Mouse (Mus musculus) myocyte (in vitro differentiated cells): ENCODE measurements around the gene Npw.

ENCODE experiments used
- CEBPB ChIP-seq: IDR thresholded peaks from 2 replicates; pipeline ENCODE4 v1.6.1; 2011; ENCODE audit warnings: mild to moderate bottlenecking, moderate library complexity; ENCODE audit not compliant: poor library complexity, insufficient read depth, severe bottlenecking
- E2F4 ChIP-seq: IDR thresholded peaks from one replicate; pipeline ENCODE4 v1.6.1; 2011; ENCODE audit warnings: mild to moderate bottlenecking, control low read depth, moderate library complexity; ENCODE audit not compliant: insufficient read depth
- MAX ChIP-seq: IDR thresholded peaks from one replicate; pipeline ENCODE4 v1.6.1; 2011; ENCODE audit warnings: low read depth, mild to moderate bottlenecking, control low read depth
- MYOD1 ChIP-seq, 3 experiments: IDR thresholded peaks; one replicate each; pipeline ENCODE4 v1.6.1; 2011; ENCODE audit warnings: control low read depth in 2 of 3, low read depth in 2 of 3, mild to moderate bottlenecking in 2 of 3, moderate library complexity in 1 of 3; ENCODE audit not compliant: insufficient read length in 2 of 3, control insufficient read depth in 1 of 3
- MYOG ChIP-seq, 3 experiments: IDR thresholded peaks; one replicate each; pipeline ENCODE4 v1.6.1; 2011; ENCODE audit warnings: control low read depth in 2 of 3, low read depth in 2 of 3, mild to moderate bottlenecking in 2 of 3; ENCODE audit not compliant: insufficient read length in 2 of 3, control insufficient read depth in 1 of 3, insufficient read depth in 1 of 3
- POLR2A ChIP-seq: IDR thresholded peaks from one replicate; pipeline ENCODE4 v1.6.1; 2011; ENCODE audit warnings: low read depth, mild to moderate bottlenecking, control low read depth, moderate library complexity; ENCODE audit not compliant: insufficient read length
- POLR2AphosphoS2 ChIP-seq: IDR thresholded peaks from one replicate; pipeline ENCODE4 v1.6.1; 2011; ENCODE audit warnings: low read depth, control low read depth; ENCODE audit not compliant: insufficient read length
- REST ChIP-seq: IDR thresholded peaks from one replicate; pipeline ENCODE4 v1.6.1; 2011; ENCODE audit warnings: mild to moderate bottlenecking, control low read depth, moderate library complexity; ENCODE audit not compliant: insufficient read depth, insufficient read length
- SRF ChIP-seq: IDR thresholded peaks from one replicate; pipeline ENCODE4 v1.6.1; 2011; ENCODE audit warnings: low read depth; ENCODE audit not compliant: control insufficient read depth, insufficient read length
- TCF12 ChIP-seq: IDR thresholded peaks from one replicate; pipeline ENCODE4 v1.6.1; 2011; ENCODE audit warnings: mild to moderate bottlenecking, control low read depth; ENCODE audit not compliant: poor library complexity, insufficient read depth, severe bottlenecking
- TCF3 ChIP-seq: IDR thresholded peaks from one replicate; pipeline ENCODE4 v1.6.1; 2011; ENCODE audit warnings: low read depth, control low read depth; ENCODE audit not compliant: insufficient read length
- USF1 ChIP-seq: IDR thresholded peaks from one replicate; pipeline ENCODE4 v1.6.1; 2011; ENCODE audit warnings: low read depth, mild to moderate bottlenecking, control low read depth, moderate library complexity

DNA sequence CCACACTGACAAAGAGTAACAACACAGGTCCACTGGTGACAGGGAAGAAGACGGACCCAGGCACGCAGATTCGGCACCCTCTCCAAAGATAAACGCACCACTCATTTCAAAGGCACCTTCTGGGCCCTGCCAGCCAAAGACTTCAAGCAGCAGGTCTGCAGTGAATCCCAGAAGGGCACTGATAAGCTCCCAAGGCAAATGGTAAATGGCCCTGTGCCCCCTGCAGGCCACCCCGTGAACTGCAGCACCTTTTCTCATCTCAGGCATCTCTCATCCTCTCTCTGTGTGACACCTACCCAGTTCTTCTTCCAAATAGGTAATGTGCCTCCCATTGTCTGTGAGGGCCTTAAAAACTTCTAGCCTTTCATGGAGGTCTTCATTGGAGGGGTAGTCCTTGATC is 29.6 kb downstream of the Npw start:
- TF ChIP-seq MAX (no peak), USF1 (no peak), POLR2AphosphoS2 (no peak), POLR2A (no peak), E2F4 (no peak), REST (no peak), CEBPB (no peak), TCF3 (no peak), TCF12 (no peak), SRF (no peak), MYOD1 (IDR thresholded peaks at IDR 0.05; ENCODE audit: control insufficient read depth in 1 of 3, insufficient read length in 2 of 3, low read depth in 2 of 3) (no peak), MYOG (IDR thresholded peaks at IDR 0.05; ENCODE audit: control insufficient read depth in 1 of 3, insufficient read depth in 1 of 3, insufficient read length in 2 of 3, low read depth in 2 of 3) (no peak)
